Mouse (Mus musculus) inflammation-experienced regulatory T-cells (primary cell): Measurements from ENCODE around the gene Spag9. TPM values are rescaled to one million over a fixed set of nuclear protein-coding genes. Genes with fewer than 3 reads are reported as not detected.

Source experiments
- polyA plus RNA-seq, 2 experiments: library from polyadenylated mRNA; unstranded; fragments of 100-300 nt; shearing (Covaris generic); gene quantifications; one replicate each; pipeline ENCODE4 v1.2.1; 2017

Gene Spag9
- polyA plus RNA-seq, result 10 to 100 TPM; 41.8 to 54.4 TPM

DNA sequence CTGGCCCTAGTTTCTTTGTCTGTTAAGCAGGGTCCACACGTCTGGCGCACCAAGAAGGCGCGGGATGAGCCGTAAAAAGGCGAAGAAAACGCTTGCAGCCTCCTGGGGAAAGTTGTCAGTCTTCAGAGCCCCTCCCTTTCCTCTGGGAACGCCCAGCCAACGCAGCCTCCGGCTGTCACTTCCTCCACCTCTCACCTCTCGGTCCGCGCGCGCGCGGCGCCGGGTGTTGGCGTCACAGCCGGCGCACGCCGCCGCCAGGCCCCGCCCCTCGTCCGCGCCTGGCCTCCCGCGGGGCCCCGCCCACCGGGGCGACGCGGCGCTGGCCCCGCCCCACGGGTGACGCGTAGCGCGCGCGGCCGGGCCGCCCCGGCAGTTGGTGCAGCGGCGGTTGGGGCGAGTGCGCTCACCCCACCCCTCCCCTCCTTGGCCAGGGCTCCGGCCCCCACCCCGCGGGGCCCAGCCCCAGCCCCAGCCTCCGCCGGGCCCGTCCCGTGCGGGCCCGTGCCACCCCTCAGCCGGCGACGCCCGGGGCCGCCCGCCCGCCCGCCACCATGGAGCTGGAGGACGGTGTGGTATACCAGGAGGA, at the start of gene Spag9:
Gene Spag9, plus strand, starts transcription at position 372 of the 586 bp plus-strand sequence.

DNA sequence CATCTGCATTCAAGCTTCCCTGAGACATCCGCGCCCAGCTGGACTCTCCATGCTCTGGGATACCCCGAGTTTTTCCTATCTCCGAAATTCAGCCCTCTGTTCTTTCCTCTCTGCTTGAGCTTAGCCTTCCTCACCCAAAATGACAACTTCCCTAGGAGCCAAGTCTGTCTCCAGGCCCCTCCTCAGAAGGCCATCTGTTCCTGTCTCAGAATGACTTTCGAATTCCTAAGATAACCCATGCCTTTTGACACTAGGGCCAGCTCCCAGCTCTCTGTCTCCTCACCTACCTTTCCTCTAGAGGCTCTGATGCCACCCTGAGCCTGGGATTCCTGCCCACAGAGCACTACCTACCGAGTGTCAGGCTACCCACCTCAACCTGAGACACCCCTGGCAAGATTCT, 39.7 kb upstream of the Spag9 start, which contains the start of gene Nme2:
Gene Nme2, minus strand, starts transcription at position 101 of the 400 bp plus-strand sequence.

DNA sequence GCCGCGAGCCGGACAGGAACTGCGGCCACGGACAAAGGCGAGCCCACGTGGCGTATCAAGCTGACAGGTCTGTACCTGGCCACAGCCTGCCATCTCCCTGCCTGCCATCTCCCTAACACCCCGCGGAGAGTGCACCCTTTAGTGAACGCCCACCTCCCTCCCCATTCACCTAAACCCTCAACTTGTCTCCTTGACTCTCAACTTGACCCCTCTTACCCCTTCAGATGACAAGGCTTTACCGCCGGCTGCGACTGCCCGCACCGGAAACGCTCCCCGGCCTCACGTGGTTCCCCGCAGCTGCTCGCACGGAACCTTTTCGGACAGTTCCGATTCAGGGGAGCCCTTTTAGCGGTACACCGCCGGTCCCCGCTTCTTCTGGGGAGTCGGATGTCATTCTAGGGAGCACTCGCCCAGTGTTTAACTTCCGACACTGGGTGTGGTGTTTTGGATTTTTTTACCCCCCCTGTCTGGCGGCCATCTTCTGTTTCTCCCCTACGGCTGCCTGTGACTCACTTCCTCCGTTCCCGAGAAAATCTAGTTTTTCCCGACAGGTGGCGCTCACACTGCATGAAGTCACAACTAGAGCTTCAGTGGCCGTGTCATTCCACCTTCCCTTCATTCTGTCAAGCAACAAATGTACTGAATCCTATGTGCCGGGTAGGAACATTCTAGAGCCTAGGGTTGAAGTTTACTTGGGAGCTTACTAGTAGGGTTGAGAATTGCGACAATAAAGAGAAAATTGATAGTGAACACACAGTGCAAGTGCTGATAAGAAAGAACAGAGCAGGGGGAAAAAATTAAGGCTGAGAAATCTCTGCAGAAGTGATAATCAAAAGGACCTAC, 27.7 kb upstream of the Spag9 start, which contains the start of the genes Gm20390 and Nme1:
Gene Gm20390, minus strand, starts transcription at position 289 of the 843 bp plus-strand sequence.
Gene Nme1, minus strand, starts transcription at position 517 of the 843 bp plus-strand sequence.

Other genes with a start within 250 kb of the Spag9 start
- gene Utp18, start 110.3 kb upstream of the Spag9 start, polyA plus RNA-seq, result 10 to 100 TPM; 50.5 to 66.6 TPM
- 10 to 100 TPM; 25.0 to 29.0 TPM for gene Mbtd1, start 110.2 kb upstream of the Spag9 start, polyA plus RNA-seq
- 100 to 1,000 TPM; 102 to 119 TPM for gene Nme2, start 39.8 kb upstream of the Spag9 start, polyA plus RNA-seq
- 100 to 1,000 TPM; 182 to 239 TPM for gene Gm20390, start 27.8 kb upstream of the Spag9 start, polyA plus RNA-seq
- gene Nme1, start 27.6 kb upstream of the Spag9 start, polyA plus RNA-seq, result 100 to 1,000 TPM in 1 of 2 experiments, 10 to 100 TPM in 1; 95.5 to 111 TPM
- 10 to 100 TPM; 24.7 to 46.7 TPM for gene Tob1, start 215.4 kb downstream of the Spag9 start, polyA plus RNA-seq
- gene Wfikkn2, start 249.9 kb downstream of the Spag9 start, polyA plus RNA-seq, result under 1 TPM; 0.16 to 0.23 TPM